Mouse (Mus musculus) testis, postnatal 10 days (tissue): ENCODE measurements around the gene Gm13769.
"Not testable (repeated sequence)": the region's sequence is repeated elsewhere in the genome, so short reads cannot be mapped to it uniquely, and the experiment has no call there.

Source experiments
- DNase-seq: peaks from one replicate; pipeline ENCODE4 v3.0.0; 2021; ENCODE audit warnings: low spot score

The Gm13769 gene

DNA sequence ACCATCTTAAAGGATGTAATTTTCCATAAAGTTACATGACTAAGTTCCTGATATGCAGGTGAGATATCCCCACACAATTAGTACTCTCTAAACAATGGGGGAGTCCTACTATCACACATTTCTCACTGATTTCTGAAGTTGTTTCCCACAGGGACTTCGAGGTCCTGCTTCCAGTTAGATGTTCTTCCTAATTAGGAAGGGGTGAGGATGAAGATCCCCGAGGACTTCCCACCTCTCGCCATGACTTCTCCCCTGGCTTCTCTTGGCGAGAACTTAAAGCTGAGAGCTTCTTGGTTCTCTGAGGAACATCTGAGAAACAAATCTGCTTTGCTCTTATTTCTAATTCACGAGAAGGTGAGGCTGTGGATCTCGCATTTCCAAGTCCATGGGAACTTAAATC lies at the start of gene Gm13769:
Gm13769 (plus strand) TSS at position 301 of the 400 bp plus-strand sequence.
- DNase-seq = not testable (repeated sequence)

DNA sequence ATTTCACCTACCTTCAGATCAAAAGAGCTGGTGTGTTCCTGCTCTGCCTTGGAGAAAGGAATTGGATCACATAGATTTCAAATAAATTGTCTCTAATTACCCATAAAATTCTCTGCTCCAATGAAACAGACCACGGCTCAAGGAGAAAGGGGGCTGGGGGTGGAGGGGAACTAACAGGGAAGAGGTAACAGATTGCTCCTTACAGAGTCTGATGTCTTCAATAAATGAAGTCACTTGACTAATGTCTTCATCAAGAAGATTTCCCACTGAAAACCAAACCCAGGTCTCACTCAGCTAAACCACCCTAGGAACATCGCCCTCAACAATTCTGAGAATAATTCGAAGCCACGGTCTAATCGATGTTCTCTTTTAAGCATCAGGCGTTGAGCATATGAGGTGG lies 29.3 kb upstream of the Gm13769 start, which contains the start of gene Olfr1272:
Olfr1272 (minus strand) TSS at position 101 of the 400 bp plus-strand sequence.
- no peak for DNase-seq

DNA sequence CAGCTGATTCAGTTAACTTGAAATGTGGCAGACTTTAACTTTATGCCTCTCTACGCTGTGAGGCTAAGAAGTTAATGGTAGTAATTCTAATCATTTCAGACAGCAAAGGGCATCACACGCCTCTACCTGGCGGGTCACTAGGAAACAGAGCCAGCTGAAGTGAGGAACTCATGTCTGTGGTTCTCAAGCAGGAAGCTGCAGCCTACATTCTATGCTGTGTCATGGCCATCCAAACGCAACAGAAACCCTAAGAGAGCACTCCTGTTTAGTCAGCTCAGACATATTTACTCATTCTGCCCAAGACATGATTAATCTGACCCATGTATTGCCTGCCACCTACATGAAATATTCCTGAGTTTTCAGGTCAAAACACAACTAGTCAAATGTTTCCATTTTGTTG lies 24.7 kb downstream of the Gm13769 start:
- not testable (repeated sequence) for DNase-seq

DNA sequence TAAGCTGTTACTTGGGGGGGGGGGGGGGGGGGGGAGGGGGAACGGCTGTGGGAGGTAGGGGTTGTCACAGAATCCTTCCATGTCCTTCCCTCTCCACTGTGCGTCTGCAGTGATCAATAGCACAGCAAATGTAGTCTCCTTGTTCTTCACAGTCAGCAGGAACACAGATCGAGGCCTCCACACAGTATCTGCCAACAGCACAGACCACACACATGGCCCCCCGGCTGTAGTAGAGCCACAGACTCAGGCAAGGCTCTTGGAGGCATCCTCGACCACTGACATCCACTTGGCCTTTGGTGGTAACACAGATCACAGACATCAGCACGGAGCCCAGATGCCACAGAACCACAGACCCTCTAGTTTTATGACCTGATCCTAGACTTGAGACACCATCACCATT lies 29.0 kb downstream of the Gm13769 start:
- not testable (repeated sequence) for DNase-seq

DNA sequence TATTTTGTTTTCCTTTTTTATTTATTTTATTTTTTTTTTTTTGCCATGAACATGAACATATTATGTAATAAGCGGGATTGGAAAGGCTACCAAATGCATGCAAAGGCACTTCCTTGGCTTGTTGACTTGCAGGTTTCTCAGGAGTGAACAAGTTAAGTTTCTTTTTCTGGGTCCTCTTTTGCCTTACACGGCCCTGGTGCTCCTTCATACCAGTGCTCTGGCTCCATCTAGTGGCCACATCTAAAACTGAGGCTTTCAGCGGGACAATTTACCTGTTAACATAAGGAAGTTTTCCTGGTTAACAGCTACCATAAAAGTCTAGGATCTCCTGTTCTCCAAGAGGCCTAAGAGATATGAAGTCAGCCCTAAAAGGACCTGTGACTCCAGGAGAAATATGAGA lies 29.5 kb downstream of the Gm13769 start:
- not testable (repeated sequence) for DNase-seq

DNA sequence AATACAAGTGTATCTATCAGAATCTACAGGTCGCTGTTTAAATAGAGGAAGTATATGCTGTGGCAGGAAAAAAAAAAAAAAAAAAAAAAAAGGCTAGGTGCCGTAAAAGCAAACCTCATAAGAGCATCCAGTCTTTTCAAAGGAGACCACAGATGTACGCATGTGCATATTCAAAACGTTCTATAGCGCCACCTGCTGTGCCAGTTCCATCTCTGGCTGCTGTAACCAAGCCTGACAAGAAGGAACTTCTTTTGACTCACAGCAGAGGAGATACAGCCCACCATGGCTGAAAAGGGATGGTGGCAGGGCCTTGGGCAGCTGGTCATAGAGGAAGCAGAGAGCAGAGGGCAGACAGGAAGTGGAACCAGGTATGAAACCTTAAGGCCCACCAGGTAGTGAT lies 37.2 kb downstream of the Gm13769 start:
- not testable (repeated sequence) for DNase-seq

DNA sequence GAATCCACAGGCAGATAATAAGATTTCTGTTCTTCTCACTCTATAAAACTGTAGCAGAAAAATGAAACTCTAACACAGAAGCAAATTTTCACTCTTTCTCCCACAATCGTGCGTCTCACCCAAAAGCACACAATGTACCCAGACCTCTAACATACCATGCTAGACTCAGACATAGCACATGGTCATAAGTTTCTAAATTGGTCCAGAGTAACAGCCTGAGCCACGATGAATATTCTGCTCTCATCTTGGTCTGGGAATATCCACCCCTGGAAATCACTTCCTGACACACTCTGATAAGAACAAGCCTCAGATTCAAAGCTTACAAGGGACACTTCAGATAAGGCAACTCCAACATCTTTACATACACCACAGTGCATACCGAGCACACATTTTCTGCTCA lies 38.2 kb downstream of the Gm13769 start:
- DNase-seq = not testable (repeated sequence)
